Mouse (Mus musculus): Measurements from ENCODE around the gene Fbxo17.

The Fbxo17 gene

GRCm38 (mm10) chr7:28767462-28767965 lies 50.9 kb downstream of the Fbxo17 start, which contains the start of gene Nfkbib:
Gene Nfkbib, minus strand, starts transcription at chr7:28767512.
- no peak for DNase-seq (ENCODE audit: low read depth)

DNA sequence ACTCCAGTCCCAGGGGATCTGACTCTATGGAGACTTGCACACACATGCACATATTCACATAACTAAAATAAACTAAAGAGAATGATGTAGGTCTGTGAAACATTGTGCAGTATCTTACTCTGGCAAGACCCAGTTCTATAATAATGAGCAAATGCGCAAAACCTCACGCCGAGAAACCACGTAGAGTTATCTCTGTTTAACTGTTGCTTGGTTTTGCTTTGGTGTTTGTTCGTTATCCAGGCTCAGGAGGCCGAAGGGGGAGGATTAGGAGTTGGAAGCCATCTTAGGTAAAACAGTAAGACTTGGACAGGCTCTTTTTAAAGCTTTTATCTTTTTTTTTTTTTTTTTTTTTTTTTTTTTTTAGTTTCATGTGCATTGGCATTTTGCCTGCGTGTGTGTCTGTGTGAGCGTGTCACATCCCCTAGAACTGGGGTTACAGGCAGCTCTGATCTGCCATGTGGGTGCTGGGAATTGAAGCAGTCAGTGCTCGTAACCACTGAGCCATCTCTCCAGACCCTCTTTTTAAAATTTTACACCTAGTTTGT lies 52.9 kb downstream of the Fbxo17 start:
- DNase-seq (ENCODE audit: low read depth) = no peak

GRCm38 (mm10) chr7:28770309-28770708 lies 53.7 kb downstream of the Fbxo17 start:
- no peak for DNase-seq (ENCODE audit: low read depth)

- no peak for DNase-seq (ENCODE audit: low read depth)
Measured at GRCm38 (mm10) chr7:28771867-28772266, 55.3 kb downstream of the Fbxo17 start.

DNA sequence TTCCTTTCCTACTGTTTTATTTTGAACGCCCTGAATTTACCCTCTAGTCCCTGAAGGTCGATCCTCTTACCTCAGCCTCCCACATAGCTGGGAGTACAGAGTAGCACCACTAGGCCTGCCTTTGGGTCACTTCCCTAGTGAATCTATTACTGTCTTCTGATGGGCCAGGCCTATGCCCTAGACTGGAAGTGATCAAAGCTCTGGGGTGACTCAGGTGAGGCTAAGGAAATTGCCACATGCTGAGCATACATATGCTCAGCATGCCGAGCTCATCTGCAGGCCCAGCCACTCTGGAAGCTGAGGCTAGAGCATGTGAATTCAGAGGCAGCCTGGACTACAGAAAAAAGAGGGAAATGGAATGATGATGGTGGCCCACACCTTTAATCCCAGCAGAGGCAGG lies 56.6 kb downstream of the Fbxo17 start:
- no peak for DNase-seq (ENCODE audit: low read depth)

GRCm38 (mm10) chr7:28774164-28774563 lies 57.6 kb downstream of the Fbxo17 start:
- no peak for DNase-seq (ENCODE audit: low read depth)

DNA sequence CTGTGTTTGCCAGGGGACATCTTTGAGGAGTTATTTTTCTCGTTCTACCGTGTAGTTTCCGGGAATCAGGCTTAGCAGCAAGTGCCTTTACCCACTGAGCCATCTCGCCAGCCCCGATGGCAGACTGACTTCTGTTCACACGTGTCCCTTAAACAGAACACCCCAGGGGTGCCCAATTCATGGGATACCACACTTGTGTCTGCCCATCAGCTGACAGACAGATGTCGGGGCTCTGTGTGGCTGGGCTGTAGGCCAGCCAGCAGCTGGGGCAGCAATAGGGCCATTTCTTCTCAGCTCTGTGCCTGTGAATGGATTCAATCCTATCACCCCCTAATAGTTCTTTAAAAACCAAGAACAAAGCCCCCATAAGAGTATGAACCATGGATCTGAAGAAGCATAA lies 58.5 kb downstream of the Fbxo17 start:
- no peak for DNase-seq (ENCODE audit: low read depth)

DNA sequence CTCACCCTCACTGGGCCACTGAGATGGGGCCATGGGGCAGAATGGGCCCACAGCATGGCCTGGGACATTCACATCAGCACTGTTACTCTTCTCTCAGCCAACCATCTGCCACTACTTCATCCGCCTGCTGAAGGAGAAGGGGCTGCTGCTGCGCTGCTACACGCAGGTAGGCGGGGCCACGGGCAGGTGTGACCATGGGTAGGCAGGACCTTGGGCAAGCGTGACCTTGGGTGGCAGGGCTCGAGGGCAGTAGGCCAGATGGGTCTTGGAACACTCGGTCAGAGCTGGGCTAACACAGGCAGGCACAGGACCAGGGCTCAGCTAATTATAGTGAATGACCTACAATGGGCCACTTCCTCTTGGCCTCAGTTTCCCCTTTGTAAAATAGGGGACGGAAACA lies 62.2 kb downstream of the Fbxo17 start:
- DNase-seq (ENCODE audit: low read depth) = no peak

GRCm38 (mm10) chr7:28780067-28780658 lies 63.6 kb downstream of the Fbxo17 start:
- peak; percentile 98 for DNase-seq (ENCODE audit: low read depth)

- DNase-seq (ENCODE audit: low read depth) = no peak
Measured at GRCm38 (mm10) chr7:28780857-28781256, 64.3 kb downstream of the Fbxo17 start.

DNA sequence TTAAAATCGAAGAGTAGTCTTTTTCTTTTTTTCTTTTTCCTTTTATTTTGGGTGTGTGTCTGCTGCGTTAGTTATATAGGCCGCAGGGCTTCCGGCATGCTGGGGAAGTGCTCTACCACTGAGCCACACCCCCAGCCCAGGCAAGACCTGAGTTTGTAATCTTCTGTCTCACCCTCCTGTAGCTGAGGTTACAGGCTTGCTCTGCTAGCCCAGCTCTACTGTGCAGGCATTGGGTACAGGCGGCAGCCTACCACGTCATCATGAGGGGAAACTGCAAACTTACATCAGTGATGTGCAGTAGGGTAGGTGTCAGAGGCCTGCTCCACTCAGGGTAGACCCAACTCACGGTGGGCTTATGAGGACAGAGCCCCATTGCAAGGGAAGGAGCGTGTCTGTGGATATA lies 64.7 kb downstream of the Fbxo17 start:
- DNase-seq (ENCODE audit: low read depth) = no peak

GRCm38 (mm10) chr7:28785161-28785560 lies 68.6 kb downstream of the Fbxo17 start:
- no peak for DNase-seq (ENCODE audit: low read depth)
